Mouse (Mus musculus): ENCODE data around the gene Nr4a3.
A peak's percentile ranks its signal among the peaks of the same experiment; 100 is the strongest.

DNA sequence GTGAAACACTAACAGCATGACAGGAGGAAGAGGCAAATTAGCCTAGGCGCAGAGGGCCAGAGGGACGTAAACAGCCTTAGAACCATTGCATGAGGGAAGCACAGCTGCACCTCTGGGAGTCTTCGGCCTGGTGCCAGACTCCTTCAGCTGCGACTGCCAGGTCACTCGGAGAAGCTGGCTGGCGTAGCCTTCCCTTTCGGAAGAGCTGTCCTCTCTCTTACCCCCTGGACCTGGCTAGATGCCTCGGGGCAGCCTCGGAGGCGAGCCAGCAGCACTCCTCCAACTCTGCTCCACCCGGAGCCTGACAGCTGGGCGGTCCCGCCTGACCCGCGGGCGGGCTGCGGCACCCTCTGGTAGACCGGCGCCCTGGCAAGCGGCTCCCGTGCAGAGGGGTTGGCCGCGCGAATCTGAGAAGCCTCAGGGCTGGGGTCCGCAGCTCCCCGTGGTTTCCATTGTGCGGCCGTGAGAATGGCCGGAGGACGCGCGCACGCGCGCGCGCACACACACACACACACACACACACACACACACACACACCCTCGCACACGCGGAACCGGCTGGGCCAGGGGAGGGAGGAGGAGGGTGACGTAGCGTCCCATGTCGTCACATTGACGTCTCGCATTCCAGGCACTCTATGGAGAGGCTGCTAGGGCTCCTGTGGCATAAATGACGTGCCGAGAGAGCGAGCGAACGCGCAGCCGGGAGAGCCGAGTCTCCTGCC lies at the start of gene Nr4a3:
- 0 out of 2 replicates have a peak, but pooled peaks have one; percentile 4 for TF ChIP-seq CTCF (IDR thresholded peaks at IDR 0.05; ENCODE audit: borderline replicate concordance, extremely low read depth, insufficient read depth, insufficient read length)
- peak; percentile 50; the same call in 1 of the 2 replicates for TF ChIP-seq POLR2A (IDR thresholded peaks at IDR 0.05; ENCODE audit: borderline replicate concordance, extremely low read depth, insufficient read depth, insufficient read length, poor library complexity, severe bottlenecking)
